ENCODE assay signal across 8 mouse cellular contexts in the genomic region with DNA sequence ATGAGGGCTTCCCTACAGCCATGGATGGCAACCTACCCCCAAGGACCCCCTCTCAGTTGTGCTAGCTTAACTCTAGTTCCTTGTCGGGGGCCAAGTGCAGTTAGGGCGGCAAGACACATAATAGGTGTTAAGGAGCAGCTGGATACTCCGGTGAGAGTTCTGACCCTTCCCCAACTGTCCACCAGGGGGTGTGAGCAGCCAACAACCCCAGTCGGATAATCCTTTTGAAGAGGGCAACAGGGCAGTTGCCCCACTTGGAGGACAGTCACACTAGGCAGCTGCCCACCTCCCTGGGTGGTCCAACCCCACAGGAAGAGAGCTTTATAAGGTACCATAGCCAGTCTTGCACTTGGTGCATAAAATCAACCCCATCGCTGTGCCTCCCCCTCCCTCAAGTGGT. TPM values are rescaled to one million over a fixed set of nuclear protein-coding genes. Genes with fewer than 3 reads are reported as not detected.
A peak's percentile ranks its signal among the peaks of the same experiment; 100 is the strongest.
DNase-seq lines count a peak whose midpoint lies in the region; ATAC-seq and TF ChIP-seq lines count a peak whose summit lies in the region.
"Had no signal": no experiment of that assay in that cellular context is flagged by ENCODE, and none has a peak within 500 bp of the region (broad histone marks: within the 10 kb centered on the region; RNA-seq: fewer than 3 reads in every experiment).

No protein-coding gene starts in this region.

- no peak for TF ChIP-seq POLR2A in cortical plate, adult 2 months (IDR thresholded peaks at IDR 0.05; ENCODE audit: extremely low read depth, insufficient read depth, low read length)

- peaks cover 4% of the 10 kb centered on the region for H3K27me3 ChIP-seq in Patski
- H3K27me3 ChIP-seq: midbrain, embryonic 12.5 days had no signal

- DNase-seq in kidney, postnatal 14 days, result peak; percentile 26
- DNase-seq in kidney, adult 11 months, result no peak
- DNase-seq in Patski (ENCODE audit: low read depth, low spot score), result no peak
- DNase-seq in lung, postnatal 36 days, result peak; percentile 30
- DNase-seq in frontal cortex, adult 2 months (ENCODE audit: extremely low spot score in 1 of 2, low spot score in 1 of 2), result no peak
- no peak for DNase-seq in right cerebral cortex, postnatal 36 days (ENCODE audit: low spot score in 2 of 2)

- peaks cover 14% of the 10 kb centered on the region for H3K4me1 ChIP-seq in cortical plate, adult 2 months (ENCODE audit: control insufficient read depth, insufficient read depth, low read length)
- H3K4me1 ChIP-seq: midbrain, embryonic 12.5 days had no signal

- CTCF ChIA-PET in Patski (lab: Charles Lee), result interaction anchor here (0.8 to 1.4 kb wide), 4 partner anchors 9 to 79 kb away, joined by 3 to 4 read pairs (median 3); no protein-coding TSS in a partner anchor

- POLR2A ChIA-PET in Patski (lab: Charles Lee), result no interaction called here

- no peak for ATAC-seq in Patski

- TF ChIP-seq CTCF in Patski (IDR thresholded peaks at IDR 0.05), result peak; percentile 78
- TF ChIP-seq CTCF in cortical plate, adult 2 months (IDR thresholded peaks at IDR 0.05; ENCODE audit: extremely low read depth, insufficient read depth, low read length), result peak; percentile 48

- no peak overlapping the region for H3K27ac ChIP-seq in cortical plate, adult 2 months (ENCODE audit: insufficient read depth, low read length)
- H3K27ac ChIP-seq: midbrain, embryonic 12.5 days had no signal

- H3K4me3 ChIP-seq in cortical plate, adult 2 months (ENCODE audit: insufficient read depth, low read length), result no peak overlapping the region
- H3K4me3 ChIP-seq: midbrain, embryonic 12.5 days had no signal

- in situ Hi-C loops in Patski (cut with MboI; ENCODE audit: low pct_unique_long_range_greater_than_20kb), result loop anchor here (10.0 kb wide), 1 partner anchor 190 kb away; no protein-coding TSS in a partner anchor

RNA-seq across cellular contexts. Expression of gene Ccdc121, which starts 46.2 kb away (rescaled TPM):
- not detected for polyA plus RNA-seq in Patski (2021)
- 0.26 and 0.54 TPM in 2 replicates for polyA plus RNA-seq in cortical plate, adult 2 months (2012; rRNA removed)
- polyA plus RNA-seq in frontal cortex, adult 2 months (2012; rRNA removed), result 0.42 and 0.46 TPM in 2 replicates

Comparison
In these comparisons a context has a peak if more than half of its experiments do, and no peak if none do; other contexts are left out.
1. DNase-seq: peak in kidney, postnatal 14 days (single experiment) and lung, postnatal 36 days (single experiment); none in kidney, adult 11 months (single experiment), Patski (single experiment), frontal cortex, adult 2 months (0 of 2) and right cerebral cortex, postnatal 36 days (0 of 2).